In genomic region chr10:84412326-84412962, GRCm38 (mm10) we compare ENCODE assay signal across 12 mouse cellular contexts. TPM values are rescaled to one million over a fixed set of nuclear protein-coding genes. Genes with fewer than 3 reads are reported as not detected.
A peak's percentile ranks its signal among the peaks of the same experiment; 100 is the strongest.
DNase-seq lines count a peak whose midpoint lies in the region; ATAC-seq lines count a peak whose summit lies in the region.
"Had no signal": no experiment of that assay in that cellular context is flagged by ENCODE, and none has a peak within 500 bp of the region (broad histone marks: within the 10 kb centered on the region; RNA-seq: fewer than 3 reads in every experiment).

No protein-coding gene starts in this region.

- ATAC-seq in heart, embryonic 12.5 days (ENCODE audit: insufficient number of reproducible peaks, low FRiP score) = no peak
- ATAC-seq: intestine, postnatal 0 days had no signal

- H3K9ac ChIP-seq in heart, embryonic 12.5 days = no peak overlapping the region

- H3K36me3 ChIP-seq in heart, embryonic 12.5 days = peaks cover 13% of the 10 kb centered on the region

- intact Hi-C loops in heart, postnatal 25 days (cut with DNase I) = no loop called here

- H3K9me3 ChIP-seq in heart, embryonic 12.5 days (replicated peaks) = no peaks in the 10 kb centered on the region
- H3K9me3 ChIP-seq: megakaryocyte, embryonic 14.5 days had no signal

- H3K27me3 ChIP-seq in heart, embryonic 12.5 days (replicated peaks) = no peaks in the 10 kb centered on the region

- peaks cover 69% of the 10 kb centered on the region for H3K4me1 ChIP-seq in heart, embryonic 12.5 days (replicated peaks)
- H3K4me1 ChIP-seq in brown adipose tissue, adult 24 weeks (ENCODE audit: control insufficient read depth, insufficient read depth, insufficient read length, low read length) = peaks cover 14% of the 10 kb centered on the region
- H3K4me1 ChIP-seq: megakaryocyte, embryonic 14.5 days had no signal

- DNase-seq in heart, postnatal 25 days (ENCODE audit: low spot score) = no peak
- peak; percentile 87 for DNase-seq in adrenal gland, adult 2 months
- peak; percentile 78 to 85 for DNase-seq in lung, adult 18-20 months
- DNase-seq in thymus, postnatal 25 days = no peak
- DNase-seq in spleen, postnatal 36 days (ENCODE audit: low spot score in 2 of 2) = no peak
- no peak for DNase-seq in gastrocnemius, postnatal 25 days

- no peak overlapping the region for H3K4me2 ChIP-seq in heart, embryonic 12.5 days

- no peak overlapping the region for H3K4me3 ChIP-seq in heart, embryonic 12.5 days
- no peak overlapping the region for H3K4me3 ChIP-seq in brown adipose tissue, adult 24 weeks (ENCODE audit: insufficient read depth, low read depth, low read length)
- H3K4me3 ChIP-seq: erythroblast, embryonic 14.5 days; megakaryocyte, embryonic 14.5 days had no signal

- WGBS in heart, embryonic 12.5 days = 79% methylated on average over 12 of the region's 12 CpGs

- peak overlapping the region; percentile 60 for H3K27ac ChIP-seq in heart, embryonic 12.5 days (ENCODE audit: poor library complexity, severe bottlenecking)
- H3K27ac ChIP-seq in brown adipose tissue, adult 24 weeks (replicated peaks; ENCODE audit: low read depth, low read length) = 0 out of 2 replicates have a peak overlapping the region, but pooled peaks have one; percentile 25
- H3K27ac ChIP-seq: stomach, postnatal 0 days had no signal

RNA-seq across cellular contexts. Expression of gene Nuak1, which starts 28.0 kb away (rescaled TPM):
- polyA plus RNA-seq in heart, embryonic 12.5 days (2016; fragmentation: Nextera tagmentation; extraction: Ambion mirVana) = 3.2 and 3.7 TPM in 2 replicates
- 10 to 100 TPM; 30.8 to 32.3 TPM for total RNA-seq in heart, postnatal 25 days (2021)
- 10 to 100 TPM in 1 of 2 experiments, 1 to 10 TPM in 1; 6.6 to 12.2 TPM for total RNA-seq in adrenal gland, adult 2 months (2021)
- polyA plus RNA-seq in adrenal gland, adult 2 months (2012; rRNA removed) = 4.4 and 4.7 TPM in 2 replicates
- 2.7 and 4.0 TPM in 2 replicates for polyA plus RNA-seq in brown adipose tissue, adult 24 weeks (2012; ENCODE audit: insufficient read depth, insufficient read length, missing spikeins)
- total RNA-seq in gastrocnemius, postnatal 25 days (2021) = 10 to 100 TPM; 12.6 to 19.4 TPM

Comparison
In these comparisons a context has a peak if more than half of its experiments do, and no peak if none do; other contexts are left out.
1. DNase-seq: peak in adrenal gland, adult 2 months (single experiment) and lung, adult 18-20 months (2 of 2); none in heart, postnatal 25 days (single experiment), thymus, postnatal 25 days (single experiment), spleen, postnatal 36 days (0 of 2) and gastrocnemius, postnatal 25 days (single experiment).